1 mouse cellular context compared by ENCODE assay signal in genomic region chr4:129247381-129248242, GRCm38 (mm10).
TF ChIP-seq lines count a peak whose summit lies in the region.

No protein-coding gene starts in this region.

TF ChIP-seq in CH12.LX, 34 proteins besides CTCF, POLR2A, EP300 and RAD21 (continued from another document):
- no peak for TF ChIP-seq CHD1 (IDR thresholded peaks at IDR 0.05; ENCODE audit: low read depth, low read length)
- TF ChIP-seq USF1 (IDR thresholded peaks at IDR 0.05; ENCODE audit: low read depth, low read length), result no peak
- TF ChIP-seq TBP (conservative IDR thresholded peaks at IDR 0.05; ENCODE audit: low read depth, low read length), result no peak
